Mouse (Mus musculus) thymus, adult 2 months (tissue): ENCODE measurements at regions not wholly inside any gene's neighbourhood (a gene's known extent, or its start where the extent isn't known, plus 50 kb on each side); places are given as distances from the start of the nearest gene placed in this dataset.

Source experiments
- CTCF ChIP-seq: fragments of 200-500 bp; IDR thresholded peaks from 2 replicates; pipeline ENCODE4 v1.5.1; 2012; ENCODE audit warnings: mild to moderate bottlenecking, control low read depth, low read length, moderate library complexity, borderline replicate concordance; ENCODE audit not compliant: control insufficient read depth, poor library complexity, insufficient read depth; ENCODE audit errors: extremely low read depth
- POLR2A ChIP-seq: fragments of 200-500 bp; IDR thresholded peaks from 2 replicates; pipeline ENCODE4 v1.6.1; 2012; ENCODE audit warnings: mild to moderate bottlenecking, low read length, control low read depth, moderate library complexity; ENCODE audit not compliant: control insufficient read depth, poor library complexity, insufficient read depth; ENCODE audit errors: extremely low read depth

GRCm38 (mm10) chr13:51964921-51965320 lies 118.4 kb downstream of the Gadd45g start:
- no peak for TF ChIP-seq POLR2A
- TF ChIP-seq CTCF, result no peak
